Mouse (Mus musculus) layer of hippocampus, adult 9-10 months (tissue): ENCODE data around the gene Tmem201.

Experiments used
- DNase-seq: peaks from one replicate; pipeline ENCODE4 v3.0.0; 2022; ENCODE audit warnings: low spot score

The Tmem201 gene

GRCm38 (mm10) chr4:149749003-149749662, 11.3 kb upstream of the Tmem201 start:
- DNase-seq, result no peak

GRCm38 (mm10) chr4:149744119-149744518, 6.3 kb upstream of the Tmem201 start:
- DNase-seq, result no peak

GRCm38 (mm10) chr4:149742011-149742530, 4.2 kb upstream of the Tmem201 start:
- no peak for DNase-seq

- no peak for DNase-seq
Measured at GRCm38 (mm10) chr4:149740301-149740700, 2.5 kb upstream of the Tmem201 start.

- no peak for DNase-seq
Measured at GRCm38 (mm10) chr4:149739478-149739877, 1.6 kb upstream of the Tmem201 start.

GRCm38 (mm10) chr4:149736581-149736980, 1.3 kb downstream of the Tmem201 start:
- no peak for DNase-seq

- DNase-seq, result no peak
Measured at GRCm38 (mm10) chr4:149735624-149736250, 2.1 kb downstream of the Tmem201 start.

GRCm38 (mm10) chr4:149734730-149735475, 2.9 kb downstream of the Tmem201 start:
- DNase-seq, result no peak

GRCm38 (mm10) chr4:149734246-149734645, 3.6 kb downstream of the Tmem201 start:
- no peak for DNase-seq

GRCm38 (mm10) chr4:149733748-149734147, 4.1 kb downstream of the Tmem201 start:
- DNase-seq, result no peak

GRCm38 (mm10) chr4:149732800-149733199, 5.0 kb downstream of the Tmem201 start:
- DNase-seq, result no peak

- no peak for DNase-seq
Measured at GRCm38 (mm10) chr4:149732313-149732712, 5.5 kb downstream of the Tmem201 start.

- DNase-seq, result no peak
Measured at GRCm38 (mm10) chr4:149730827-149731226, 7.0 kb downstream of the Tmem201 start.

GRCm38 (mm10) chr4:149728810-149729209, 9.0 kb downstream of the Tmem201 start:
- DNase-seq, result no peak

GRCm38 (mm10) chr4:149727636-149728035, 10.2 kb downstream of the Tmem201 start:
- no peak for DNase-seq

- no peak for DNase-seq
Measured at GRCm38 (mm10) chr4:149725661-149726350, 12.0 kb downstream of the Tmem201 start.

GRCm38 (mm10) chr4:149724916-149725470, 12.9 kb downstream of the Tmem201 start:
- DNase-seq, result no peak

GRCm38 (mm10) chr4:149723855-149724731, 13.8 kb downstream of the Tmem201 start:
- DNase-seq, result no peak

- DNase-seq, result no peak
Measured at GRCm38 (mm10) chr4:149723021-149723390, 14.8 kb downstream of the Tmem201 start.

- DNase-seq, result no peak
Measured at GRCm38 (mm10) chr4:149722104-149723020, 15.5 kb downstream of the Tmem201 start.
